Mouse (Mus musculus) frontal cortex, postnatal 10 days (tissue): ENCODE measurements around the gene Amph.
"Not testable (repeated sequence)": the region's sequence is repeated elsewhere in the genome, so short reads cannot be mapped to it uniquely, and the experiment has no call there.

ENCODE experiments used
- DNase-seq, 2 experiments: peaks; one replicate each; pipeline ENCODE4 v3.0.0; 2022; ENCODE audit warnings: low spot score in 2 of 2, mixed read lengths in 1 of 2

The Amph gene

DNA sequence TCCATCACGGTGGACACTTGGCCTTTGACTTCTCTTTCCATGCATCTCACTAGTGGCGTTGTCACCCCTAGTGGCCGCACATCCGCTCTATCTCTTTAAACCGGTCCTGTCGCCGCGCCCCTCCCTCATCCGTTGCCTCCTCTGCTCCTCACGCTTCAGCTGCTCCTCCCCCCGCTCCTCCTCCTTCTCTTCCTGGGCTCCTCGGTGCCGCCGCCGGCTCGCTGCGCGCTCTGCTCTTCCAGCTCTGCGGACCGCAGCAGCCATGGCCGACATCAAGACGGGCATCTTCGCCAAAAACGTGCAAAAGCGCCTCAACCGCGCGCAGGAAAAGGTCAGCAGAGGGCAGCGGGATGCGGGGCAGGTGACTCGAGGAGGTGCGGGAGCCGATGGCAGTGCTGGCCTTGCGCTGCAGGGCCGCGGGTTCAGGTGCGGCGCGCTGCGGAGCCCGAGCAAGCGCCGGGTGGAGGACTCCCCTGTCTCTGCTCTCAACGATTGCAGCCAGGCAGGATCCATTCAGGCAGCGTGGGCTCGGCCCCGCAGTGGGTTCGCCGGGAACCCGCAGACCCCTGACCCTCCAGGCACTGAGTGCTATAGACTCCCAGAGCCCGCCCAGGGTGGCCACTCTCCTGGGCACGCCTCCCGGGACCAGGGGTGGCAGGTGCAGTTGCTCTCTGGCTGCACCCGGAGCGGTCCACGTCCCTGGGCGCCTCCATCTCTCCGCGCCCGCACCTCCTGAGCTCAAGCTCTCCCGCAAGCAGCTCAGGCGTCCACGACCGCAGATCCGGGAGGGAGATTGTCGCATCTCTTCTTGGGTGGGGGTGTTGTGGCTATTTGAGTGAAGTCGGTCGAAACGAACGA is at the start of gene Amph:
Amph (plus strand) TSS at position 35 of the 858 bp plus-strand sequence.
- peak; percentile 83 to 86 for DNase-seq

DNA sequence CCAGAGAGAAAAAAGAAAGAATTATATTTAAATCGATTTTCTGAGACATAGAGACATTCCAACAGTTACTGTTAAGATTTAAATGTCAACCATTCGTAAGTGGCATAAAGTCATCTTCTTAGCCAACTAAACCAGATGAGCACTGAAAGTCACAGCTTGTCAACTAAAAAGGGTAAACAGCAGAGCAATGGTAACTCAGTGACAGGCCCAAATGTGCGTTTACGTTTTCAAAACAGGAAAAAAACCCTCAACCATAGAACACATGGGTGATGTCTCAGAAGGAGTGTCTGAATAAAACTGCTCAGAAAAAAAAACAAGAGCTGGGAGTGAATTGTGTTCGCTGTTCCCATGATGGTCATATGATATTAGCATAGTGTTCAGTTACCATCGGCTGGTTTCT is 44.4 kb upstream of the Amph start:
- DNase-seq = no peak

DNA sequence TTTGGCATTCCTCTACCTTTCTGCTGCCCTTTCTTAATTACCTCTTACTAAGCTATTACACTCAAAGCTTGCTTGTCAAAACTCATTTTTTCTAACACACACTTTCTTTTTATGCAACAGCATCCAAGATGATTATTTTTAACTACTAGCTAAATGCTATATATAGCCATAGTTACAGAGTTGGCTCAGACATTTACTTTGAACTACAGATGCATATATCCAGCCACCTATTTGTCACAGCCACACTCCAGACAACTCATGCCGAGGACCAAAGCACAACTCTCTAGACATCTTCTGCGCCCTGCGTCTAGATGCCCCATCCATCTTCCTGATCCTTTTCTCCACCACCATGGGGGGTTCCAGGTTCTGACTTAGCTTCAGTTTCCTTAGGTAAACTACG is 33.2 kb upstream of the Amph start:
- no peak for DNase-seq

- not testable (repeated sequence) for DNase-seq
These were observed 14.8 kb upstream of the Amph start for GRCm38 (mm10) chr13:18933191-18933590.

DNA sequence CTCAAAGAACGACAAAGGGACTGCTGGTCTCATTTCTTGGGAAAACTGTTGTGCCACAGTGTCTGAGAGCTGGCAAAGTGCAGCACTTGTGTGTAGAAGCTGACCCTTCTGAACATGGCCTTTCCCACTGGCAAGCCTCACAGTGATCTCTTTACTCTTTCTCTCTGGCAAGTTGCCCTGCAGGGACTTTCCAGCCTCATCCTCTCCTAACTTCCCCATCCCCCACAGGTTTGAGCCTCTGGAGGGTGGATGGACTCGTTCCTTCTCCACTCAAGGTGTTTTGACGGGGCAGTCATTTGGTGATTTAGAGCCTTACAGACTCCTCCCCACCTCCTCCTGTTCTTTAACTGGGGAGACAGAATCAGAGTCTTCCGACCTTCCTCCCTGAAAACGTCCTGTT is 319 bp upstream of the Amph start:
- peak in 1 of 2 experiments; percentile 12 for DNase-seq

- DNase-seq = no peak
These were observed 985 bp downstream of the Amph start for GRCm38 (mm10) chr13:18949029-18949350.

- DNase-seq = no peak
These were observed 1.7 kb downstream of the Amph start for GRCm38 (mm10) chr13:18949626-18950200.

DNA sequence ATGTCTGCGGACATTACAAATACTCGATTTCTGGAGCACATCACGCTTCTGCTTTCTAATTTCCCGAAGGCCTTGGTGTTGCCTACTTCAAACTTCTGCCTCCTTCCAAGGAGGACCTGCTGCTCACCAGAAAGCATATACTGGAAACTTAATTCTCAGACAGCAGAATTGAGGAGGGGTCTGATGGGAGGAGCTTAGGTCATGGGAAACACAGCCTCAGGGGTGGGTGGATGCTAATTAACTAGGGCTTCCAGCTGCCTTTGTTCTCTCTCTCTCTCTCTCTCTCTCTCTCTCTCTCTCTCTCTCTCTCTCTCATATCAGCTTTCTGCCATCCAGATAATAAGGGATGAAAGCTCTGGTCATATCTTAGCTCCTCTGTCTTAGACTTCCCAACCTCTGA is 5.6 kb downstream of the Amph start:
- DNase-seq = no peak

DNA sequence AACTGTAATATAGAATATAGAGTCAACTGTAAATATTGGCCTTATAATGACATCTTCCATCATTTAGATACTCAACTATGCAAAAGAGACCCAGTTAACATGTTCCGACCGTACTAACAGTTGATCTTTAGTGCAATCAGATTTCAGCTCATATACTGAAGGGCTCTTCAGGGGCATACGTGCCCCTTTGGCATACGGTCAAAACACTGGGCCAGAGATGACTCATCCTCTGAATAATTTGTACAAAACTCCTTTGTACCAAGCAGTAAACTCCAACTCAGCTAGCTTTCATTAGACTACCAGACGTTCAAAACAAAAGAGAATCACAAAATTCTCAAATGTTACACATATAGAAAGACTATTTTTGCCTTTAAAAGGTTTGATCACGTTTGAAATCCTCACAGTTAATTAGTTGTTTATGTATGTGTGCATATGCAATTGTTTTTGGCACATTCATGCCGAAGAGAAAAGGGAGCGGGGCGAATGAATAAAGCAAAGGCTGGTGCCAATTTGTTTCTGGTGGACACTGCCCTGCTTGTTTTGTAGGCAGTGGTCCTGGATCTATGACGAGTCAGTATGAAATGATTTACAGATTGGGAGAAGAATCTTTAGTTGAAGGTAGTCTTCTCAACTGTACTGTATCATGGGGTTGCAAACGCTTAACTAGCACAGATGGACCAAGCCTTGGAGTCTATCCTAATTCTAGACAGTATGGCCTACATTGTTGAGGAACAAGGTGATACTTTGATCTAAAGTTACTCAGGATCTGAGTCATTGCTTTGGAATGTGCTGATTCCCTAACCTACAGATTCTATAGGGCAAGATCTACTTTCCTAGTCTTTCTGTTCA is 8.3 kb downstream of the Amph start:
- DNase-seq = no peak

DNA sequence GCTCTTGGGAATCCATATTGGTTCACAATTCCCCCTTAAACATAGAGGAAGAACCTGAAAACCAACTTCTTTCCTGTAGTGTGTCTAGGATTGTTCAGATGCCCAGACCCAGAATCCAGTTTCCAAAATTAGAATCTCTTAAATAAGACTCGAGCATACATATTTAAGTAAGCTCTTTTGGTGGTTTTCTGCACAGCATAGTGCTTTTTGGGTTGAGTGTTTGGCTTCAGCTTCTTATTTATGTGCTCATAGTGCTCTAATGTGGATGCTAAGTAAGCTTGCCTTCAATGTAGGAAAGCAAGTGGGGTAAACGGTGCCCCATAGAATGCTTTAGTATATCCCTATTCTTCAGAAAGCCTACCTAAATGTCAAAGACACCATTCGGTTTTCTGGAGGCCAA is 9.0 kb downstream of the Amph start:
- no peak for DNase-seq

DNA sequence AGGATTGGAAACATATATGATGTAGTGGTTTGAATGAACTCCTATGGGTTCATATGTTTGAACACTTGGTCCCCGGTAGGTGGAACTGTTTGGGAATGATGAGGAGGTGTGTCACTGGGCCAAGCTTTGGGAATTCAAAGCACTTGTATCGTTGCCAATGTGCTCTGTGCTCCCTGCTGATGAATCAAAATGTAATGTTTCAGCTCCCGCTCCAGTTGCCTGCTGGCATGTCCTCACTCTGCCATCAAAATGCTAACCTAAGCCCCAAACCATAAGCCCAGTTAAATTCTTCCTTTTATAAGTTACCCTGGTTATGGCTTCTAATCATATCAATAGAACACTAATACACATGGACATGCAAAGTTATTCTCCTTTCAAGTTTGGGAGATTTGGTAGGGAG is 24.6 kb downstream of the Amph start:
- DNase-seq = no peak

DNA sequence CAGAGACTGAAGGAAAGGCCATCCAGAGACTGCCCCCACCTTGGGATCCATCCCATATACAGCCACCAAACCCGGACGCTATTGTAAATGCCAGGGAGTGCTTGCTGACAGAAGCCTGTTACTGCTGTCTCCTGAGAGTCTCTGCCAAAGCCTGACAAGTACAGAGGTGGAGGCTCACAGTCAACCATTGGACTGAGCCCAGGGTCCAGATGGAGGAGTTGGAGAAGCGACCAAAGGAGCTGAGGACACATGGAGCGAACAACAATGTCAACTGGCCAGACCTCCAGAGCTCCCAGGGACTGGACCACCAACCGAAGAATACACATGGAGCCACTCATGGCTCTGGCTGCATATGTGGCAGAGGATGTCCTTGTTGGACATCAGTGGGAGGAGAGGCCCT is 26.3 kb downstream of the Amph start:
- DNase-seq = no peak

DNA sequence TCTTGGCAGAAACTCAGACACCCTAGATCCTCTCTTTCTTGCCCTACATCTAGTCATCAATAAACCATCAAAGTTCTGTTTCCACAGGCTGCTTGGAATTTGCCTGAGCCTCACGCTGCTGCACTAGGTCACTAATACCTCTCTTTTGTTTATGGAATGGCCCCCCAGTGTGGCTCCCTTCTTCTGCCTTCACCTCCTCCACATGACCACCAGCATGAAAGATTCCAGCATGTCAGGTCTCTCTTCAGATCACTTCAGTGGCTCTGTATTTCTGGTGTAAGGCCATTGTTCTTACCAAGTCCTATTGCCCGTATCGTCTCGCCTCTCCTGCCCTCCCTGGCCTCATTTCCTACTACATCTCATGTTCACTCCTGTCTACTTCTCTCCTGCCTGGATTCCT is 39.3 kb downstream of the Amph start:
- no peak for DNase-seq

GRCm38 (mm10) chr13:18988323-18988722 is 40.3 kb downstream of the Amph start:
- no peak for DNase-seq

DNA sequence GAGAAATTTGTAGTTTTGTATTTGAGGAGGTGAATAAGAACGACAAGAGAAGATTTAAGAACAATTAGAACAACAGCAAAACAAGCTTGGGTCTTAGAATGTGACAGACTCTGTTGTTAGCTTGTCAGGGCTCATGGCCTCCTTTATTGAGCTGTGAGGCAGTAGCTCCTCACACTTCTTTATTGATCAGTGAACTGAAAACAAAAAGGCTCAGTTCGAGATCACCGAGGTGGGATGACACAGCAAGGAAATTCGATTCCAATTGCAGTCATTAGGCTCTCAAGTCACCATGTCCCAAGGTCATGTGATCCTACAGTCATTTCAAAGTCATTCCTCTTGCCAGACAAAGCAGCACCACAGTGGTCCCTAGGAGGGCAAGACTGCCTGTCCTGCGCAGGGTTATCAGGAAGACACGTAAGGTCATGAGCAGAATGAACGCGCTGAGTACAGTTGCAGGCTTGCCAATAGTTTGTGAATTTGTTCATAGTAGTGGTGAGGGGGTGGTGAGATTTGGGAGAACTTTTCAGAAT is 41.2 kb downstream of the Amph start:
- no peak for DNase-seq

DNA sequence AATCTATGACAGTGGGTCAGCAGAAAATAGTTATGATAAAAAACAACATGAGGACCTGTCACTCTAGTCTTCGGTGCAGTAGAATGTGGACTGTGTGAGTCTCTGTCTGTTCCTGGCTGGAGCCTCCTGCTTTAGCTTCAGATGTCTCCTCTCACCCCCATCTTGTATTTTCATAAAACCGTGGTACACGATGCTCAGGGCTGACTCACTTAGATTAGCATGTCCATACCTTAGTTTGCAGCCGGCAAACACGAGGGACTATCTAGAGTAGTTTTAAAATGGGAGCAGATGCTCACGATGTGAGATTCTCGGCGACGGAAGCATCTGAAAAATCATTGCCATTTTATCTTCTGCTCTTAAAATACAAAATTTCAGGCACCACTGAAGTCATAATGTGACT is 54.5 kb downstream of the Amph start:
- DNase-seq = peak in 1 of 2 experiments; percentile 15

DNA sequence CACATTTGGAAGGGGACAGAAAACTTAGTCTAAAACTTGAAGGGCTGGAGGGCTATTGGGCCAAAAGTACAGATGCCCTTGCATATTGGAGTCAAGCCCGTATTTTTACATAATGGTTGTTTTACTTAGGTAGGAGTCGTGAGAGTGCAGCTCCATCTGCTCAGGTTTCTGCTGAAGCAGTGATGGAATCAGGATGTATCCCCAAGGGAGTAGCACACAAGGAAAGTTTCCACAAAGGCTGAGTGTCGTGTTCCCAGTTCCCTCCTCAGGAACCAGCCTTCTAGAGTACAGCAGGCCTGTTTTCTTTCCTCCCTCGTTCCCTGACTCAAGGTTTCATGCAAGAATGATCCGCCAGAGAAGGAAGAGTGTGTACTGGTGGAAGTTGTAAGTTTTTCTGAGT is 56.4 kb downstream of the Amph start:
- DNase-seq = no peak

- DNase-seq = no peak
These were observed 60.4 kb downstream of the Amph start for GRCm38 (mm10) chr13:19008440-19008839.

- DNase-seq = no peak
These were observed 66.9 kb downstream of the Amph start for GRCm38 (mm10) chr13:19014825-19015375.

- DNase-seq = no peak
These were observed 73.5 kb downstream of the Amph start for GRCm38 (mm10) chr13:19021529-19021928.

GRCm38 (mm10) chr13:19022310-19022709 is 74.3 kb downstream of the Amph start:
- DNase-seq = no peak

- DNase-seq = no peak
These were observed 77.2 kb downstream of the Amph start for GRCm38 (mm10) chr13:19025091-19025688.
